Mouse (Mus musculus) MN1 (cell line): Measurements from ENCODE around the gene Gpr68.

Experiments
- DNase-seq: peaks from one replicate; pipeline ENCODE4 v3.0.0-alpha.2; 2016; ENCODE audit warnings: low spot score

Gpr68 gene

GRCm38 (mm10) chr12:100907598-100908297 lies at the start of gene Gpr68:
Gpr68 (minus strand) TSS chr12:100908198.
- DNase-seq, result peak; percentile 46

GRCm38 (mm10) chr12:100957257-100957656 lies 49.3 kb upstream of the Gpr68 start:
- no peak for DNase-seq

- no peak for DNase-seq
Observed at GRCm38 (mm10) chr12:100956825-100957224, 48.8 kb upstream of the Gpr68 start.

- DNase-seq, result no peak
Observed at GRCm38 (mm10) chr12:100956028-100956427, 48.0 kb upstream of the Gpr68 start.

GRCm38 (mm10) chr12:100953926-100954325 lies 45.9 kb upstream of the Gpr68 start:
- DNase-seq, result no peak

GRCm38 (mm10) chr12:100952193-100952931 lies 44.4 kb upstream of the Gpr68 start:
- DNase-seq, result peak; percentile 80

- DNase-seq, result no peak
Observed at GRCm38 (mm10) chr12:100949146-100949545, 41.1 kb upstream of the Gpr68 start.

- no peak for DNase-seq
Observed at GRCm38 (mm10) chr12:100948021-100948420, 40.0 kb upstream of the Gpr68 start.

- no peak for DNase-seq
Observed at GRCm38 (mm10) chr12:100945948-100946347, 38.0 kb upstream of the Gpr68 start.

- no peak for DNase-seq
Observed at GRCm38 (mm10) chr12:100945501-100945900, 37.5 kb upstream of the Gpr68 start.

- no peak for DNase-seq
Observed at GRCm38 (mm10) chr12:100944921-100945336, 36.9 kb upstream of the Gpr68 start.

GRCm38 (mm10) chr12:100943146-100943545 lies 35.1 kb upstream of the Gpr68 start:
- no peak for DNase-seq

GRCm38 (mm10) chr12:100941361-100941760 lies 33.4 kb upstream of the Gpr68 start:
- DNase-seq, result no peak

GRCm38 (mm10) chr12:100937441-100938360 lies 29.7 kb upstream of the Gpr68 start:
- DNase-seq, result no peak

GRCm38 (mm10) chr12:100936737-100937136 lies 28.7 kb upstream of the Gpr68 start:
- DNase-seq, result no peak

GRCm38 (mm10) chr12:100936116-100936515 lies 28.1 kb upstream of the Gpr68 start:
- DNase-seq, result peak; percentile 71

- DNase-seq, result no peak
Observed at GRCm38 (mm10) chr12:100934796-100935195, 26.8 kb upstream of the Gpr68 start.

- no peak for DNase-seq
Observed at GRCm38 (mm10) chr12:100931653-100932052, 23.7 kb upstream of the Gpr68 start.

GRCm38 (mm10) chr12:100928286-100928685 lies 20.3 kb upstream of the Gpr68 start:
- no peak for DNase-seq

GRCm38 (mm10) chr12:100925644-100926619 lies 17.9 kb upstream of the Gpr68 start:
- DNase-seq, result peak; percentile 79
